Mouse (Mus musculus) liver, embryonic 14.5 days (tissue): ENCODE results near the gene Oard1. TPM values are rescaled to one million over a fixed set of nuclear protein-coding genes. Genes with fewer than 3 reads are reported as not detected.

Experiments used
- ATAC-seq: fragments of 200-750 bp; cut with Nextera tagmentation; 2 replicates; pipeline ENCODE4 v1.8.0; 2017; ENCODE audit warnings: moderate number of reproducible peaks, mild to moderate bottlenecking, moderate library complexity; ENCODE audit not compliant: insufficient read depth
- DNase-seq, 3 experiments: peaks; one replicate each; pipeline ENCODE4 v3.0.0-alpha.2; 2012 to 2013; ENCODE audit warnings: low read depth in 3 of 3, low spot score in 3 of 3
- H3K27ac ChIP-seq: fragments of 300-500 bp; sonication (generic); 2 replicates; pipeline ENCODE4 v1.5.1; 2014; ENCODE audit warnings: moderate library complexity, mild to moderate bottlenecking, control low read depth, inconsistent platforms
- H3K27me3 ChIP-seq: fragments of 300-500 bp; sonication (generic); 2 replicates; pipeline ENCODE4 v1.6.1; 2014; ENCODE audit warnings: mild to moderate bottlenecking, low read length, moderate library complexity; ENCODE audit not compliant: control insufficient read depth, insufficient read depth
- H3K36me3 ChIP-seq: fragments of 300-500 bp; sonication (generic); replicated peaks from 2 replicates; pipeline ENCODE4 v1.6.1; 2014; ENCODE audit warnings: low read depth; ENCODE audit not compliant: control insufficient read depth, insufficient read depth
- H3K4me1 ChIP-seq, 2 experiments: fragments of 200-500 bp in 1 of 2; fragments of 300-500 bp in 1 of 2; sonication (generic) in 1 of 2; replicated peaks; 2 replicates each; pipeline ENCODE4 v1.6.1; 2012 to 2014; ENCODE audit warnings: antibody characterized with exemption in 1 of 2, inconsistent platforms in 1 of 2, low read length in 1 of 2; ENCODE audit not compliant: control insufficient read depth in 2 of 2, insufficient read depth in 2 of 2
- H3K4me2 ChIP-seq: fragments of 300-500 bp; sonication (generic); 2 replicates; pipeline ENCODE4 v1.6.1; 2014; ENCODE audit warnings: low read depth, mild to moderate bottlenecking, control low read depth, moderate library complexity
- H3K4me3 ChIP-seq, 2 experiments: fragments of 200-500 bp in 1 of 2; fragments of 300-500 bp in 1 of 2; sonication (generic) in 1 of 2; 2 replicates each; pipeline ENCODE4 v1.5.1; 2012 to 2014; ENCODE audit warnings: low read depth in 2 of 2, low read length in 2 of 2, mild to moderate bottlenecking in 2 of 2, control low read depth in 1 of 2, inconsistent platforms in 1 of 2, moderate library complexity in 1 of 2; ENCODE audit not compliant: insufficient read depth in 1 of 2
- H3K9ac ChIP-seq: fragments of 300-500 bp; sonication (generic); replicated peaks from 2 replicates; pipeline ENCODE4 v1.6.1; 2014; ENCODE audit warnings: mild to moderate bottlenecking, control low read depth, moderate library complexity
- H3K9me3 ChIP-seq: fragments of 300-500 bp; sonication (generic); 2 replicates; pipeline ENCODE4 v1.6.1; 2016; ENCODE audit warnings: low read length, mixed read lengths; ENCODE audit not compliant: control insufficient read depth
- CTCF ChIP-seq: IDR thresholded peaks from 2 replicates; pipeline ENCODE4 v1.5.1; 2016; ENCODE audit warnings: antibody characterized with exemption, low read depth, control low read depth
- EP300 ChIP-seq: IDR thresholded peaks from 2 replicates; pipeline ENCODE4 v1.6.1; 2016; ENCODE audit warnings: antibody characterized with exemption, low read depth
- WGBS: fragments of 180-500 bp; shearing (Covaris S2); extraction: QIAGEN DNeasy Blood & Tissue Kit; methylation state at CpG from one replicate; pipeline ENCODE4 v1.1.7; 2014; ENCODE audit not compliant: insufficient replicate concordance; 5-methylcytosine and 5-hydroxymethylcytosine counted together
- polyA plus RNA-seq, 2 experiments: library from polyadenylated mRNA; depleted of rRNA in 1 of 2; stranded (reverse) in 1 of 2; unstranded in 1 of 2; fragments of >200 nt; fragmentation: Nextera tagmentation in 1 of 2; extraction: Ambion mirVana in 1 of 2; gene quantifications; 2 replicates each; pipeline versions ENCODE4 v1.2.1 to v1.2.3; 2012 to 2014

Gene Oard1
- polyA plus RNA-seq, 2 experiments = 28.2 to 51.1 TPM

DNA sequence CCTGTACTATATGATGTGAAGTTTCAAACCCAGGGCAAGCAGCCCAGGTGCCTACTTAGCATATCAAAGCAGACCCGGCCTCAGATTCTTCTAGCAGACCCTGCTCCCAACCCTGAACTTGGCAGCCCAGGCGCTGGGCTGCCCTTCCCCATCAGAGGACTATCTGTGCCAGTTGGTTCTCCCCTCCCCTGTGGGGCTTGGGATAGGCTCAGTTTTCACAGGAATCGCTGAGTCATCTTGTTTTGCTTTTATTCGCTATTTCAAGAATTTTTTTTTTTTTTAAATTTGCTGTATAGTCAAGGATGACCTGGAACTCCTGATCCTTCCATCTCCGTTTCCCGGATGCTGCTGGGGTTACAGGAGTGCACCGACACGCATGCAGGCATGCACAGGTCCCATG lies 37.9 kb downstream of the Oard1 start:
- TF ChIP-seq EP300 (peak; percentile 64), CTCF (no peak)
- Histone ChIP-seq H3K27me3 (no peaks in the 10 kb centered on the region), H3K36me3 (peaks cover 21% of the 10 kb centered on the region), H3K9me3 (no peaks in the 10 kb centered on the region), H3K4me3 (peak overlapping the region; percentile 68 to 70), H3K4me2 (peak overlapping the region; percentile 91), H3K4me1 (peaks cover 47 to 52% of the 10 kb centered on the region in 2 experiments), H3K9ac (peak overlapping the region; percentile 80), H3K27ac (peak overlapping the region; percentile 97)
- 49% methylated on average over 8 of the region's 8 CpGs for WGBS
- DNase-seq (peak in 1 of 3 experiments; percentile 68), ATAC-seq (peak; percentile 36; the same call in 1 of the 2 replicates)

DNA sequence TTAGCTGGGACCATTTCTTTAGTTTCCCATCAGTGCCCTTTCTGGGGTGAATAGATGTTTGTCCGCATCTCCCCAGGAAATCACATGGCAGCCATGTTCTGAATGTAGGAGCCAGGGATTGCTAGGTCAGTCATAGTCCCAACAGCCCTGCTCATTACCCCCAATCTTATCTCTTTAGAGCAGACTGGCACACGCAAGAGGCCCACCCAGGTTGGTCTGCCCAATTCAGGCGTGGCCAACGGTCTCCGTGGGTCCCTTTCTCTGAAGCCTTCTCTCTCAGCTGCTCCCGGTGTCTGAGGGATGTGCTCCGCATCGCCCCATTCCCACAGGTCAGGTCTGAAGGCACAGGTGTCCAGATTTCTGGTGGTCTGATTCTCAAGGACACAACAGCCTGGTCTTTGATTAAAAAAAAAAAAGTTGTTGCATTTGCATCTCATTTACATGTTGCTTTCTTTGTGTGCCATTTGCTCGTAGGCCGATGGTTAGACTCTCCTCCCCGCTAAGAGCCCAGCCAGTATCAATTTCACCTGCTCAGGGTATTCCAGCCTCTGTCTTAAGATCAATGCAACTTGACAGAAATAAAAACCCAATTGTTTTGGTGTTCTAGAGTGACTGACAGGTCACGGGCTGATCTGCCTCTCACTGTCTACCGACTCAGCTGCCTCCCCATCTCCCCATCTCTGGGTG lies 41.0 kb downstream of the Oard1 start:
- H3K27ac ChIP-seq = peak overlapping the region; percentile 97
- peak overlapping the region; percentile 68 to 84 for H3K4me3 ChIP-seq
- H3K36me3 ChIP-seq = peaks cover 21% of the 10 kb centered on the region
- no peaks in the 10 kb centered on the region for H3K9me3 ChIP-seq
- H3K4me2 ChIP-seq = peak overlapping the region; percentile 91
- WGBS = 21% methylated on average over 13 of the region's 13 CpGs
- no peak for TF ChIP-seq CTCF
- TF ChIP-seq EP300 = peak; percentile 94
- H3K9ac ChIP-seq = peak overlapping the region; percentile 86
- H3K4me1 ChIP-seq = peaks cover 57 to 77% of the 10 kb centered on the region in 2 experiments
- no peaks in the 10 kb centered on the region for H3K27me3 ChIP-seq
- ATAC-seq = peak; percentile 87
- DNase-seq = peak; percentile 83 to 90 (median 88)

DNA sequence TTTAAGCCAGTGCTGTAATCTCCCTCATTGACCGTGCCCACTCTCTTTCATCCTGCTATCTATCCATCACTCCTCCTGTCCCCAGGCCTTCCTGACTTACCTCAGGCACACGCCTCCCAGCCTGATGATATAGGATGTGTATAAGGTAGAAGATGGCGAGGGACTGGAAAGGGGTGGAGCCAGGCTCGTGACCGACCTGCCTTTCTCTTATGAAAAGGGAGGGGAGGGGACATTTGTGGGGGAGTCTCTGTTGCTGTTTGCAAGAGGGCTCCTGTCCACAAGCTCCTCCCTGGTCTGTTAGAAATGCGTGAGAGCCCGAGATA lies 41.5 kb downstream of the Oard1 start, which contains the start of gene Tspo2:
Gene Tspo2, minus strand, starts transcription at position 170 of the 323 bp plus-strand sequence.
- WGBS = 8% methylated on average over 7 of the region's 7 CpGs
- Histone ChIP-seq H3K4me1 (peaks cover 60 to 78% of the 10 kb centered on the region in 2 experiments), H3K27me3 (no peaks in the 10 kb centered on the region), H3K4me3 (peak within 1 kb of the TSS; percentile 68 to 84), H3K9me3 (no peaks in the 10 kb centered on the region), H3K9ac (peak within 1 kb of the TSS; percentile 86), H3K36me3 (peaks cover 21% of the 10 kb centered on the region), H3K27ac (peak within 1 kb of the TSS; percentile 97), H3K4me2 (peak within 1 kb of the TSS; percentile 91)
- DNase-seq (peak; percentile 78 to 82 (median 79)), ATAC-seq (peak; percentile 74)
- no peak for TF ChIP-seq CTCF
- TF ChIP-seq EP300 = no peak

DNA sequence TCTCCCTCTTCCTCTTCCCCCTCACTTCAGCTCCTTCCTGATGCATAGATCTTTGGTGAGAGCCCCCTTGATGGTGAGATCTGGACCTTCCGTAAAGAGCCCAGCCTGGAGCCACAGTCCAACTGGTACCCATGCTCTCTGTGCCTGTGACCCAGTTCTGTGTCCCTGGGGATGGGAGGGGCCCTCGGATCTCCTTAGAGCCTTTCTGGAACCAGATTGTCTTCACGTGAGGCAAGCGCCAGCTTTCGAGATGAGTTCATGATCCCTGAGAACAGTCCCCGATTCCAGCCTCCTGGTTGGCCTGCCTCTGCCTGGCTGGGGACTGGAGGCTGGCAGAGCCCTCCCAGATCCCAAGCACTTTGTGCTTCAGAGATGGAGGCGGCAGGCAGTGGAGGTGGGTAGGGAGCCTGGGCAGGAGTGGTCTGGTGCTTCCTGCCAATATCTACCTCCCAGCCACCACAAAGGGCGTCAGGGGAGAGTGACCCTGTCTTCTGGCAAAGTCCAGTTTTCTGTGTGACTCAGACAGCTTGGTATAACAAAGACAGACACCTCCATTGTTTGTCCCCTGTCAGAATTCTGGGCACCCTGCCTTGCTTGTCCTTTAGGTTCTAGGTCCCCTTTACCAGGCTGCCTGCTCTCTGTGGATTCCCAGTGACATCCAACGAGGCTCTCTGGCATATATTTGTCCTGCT lies 42.1 kb downstream of the Oard1 start:
- peak; percentile 14; the same call in 1 of the 2 replicates for ATAC-seq
- Histone ChIP-seq H3K9ac (peak overlapping the region; percentile 86), H3K36me3 (peaks cover 18% of the 10 kb centered on the region), H3K4me2 (peak overlapping the region; percentile 91), H3K4me1 (peaks cover 57 to 77% of the 10 kb centered on the region in 2 experiments), H3K27me3 (no peaks in the 10 kb centered on the region), H3K9me3 (no peaks in the 10 kb centered on the region), H3K4me3 (peak overlapping the region; percentile 68 to 84), H3K27ac (peak overlapping the region; percentile 97)
- WGBS = 55% methylated on average over 9 of the region's 9 CpGs
- no peak for DNase-seq
- no peak for TF ChIP-seq CTCF

DNA sequence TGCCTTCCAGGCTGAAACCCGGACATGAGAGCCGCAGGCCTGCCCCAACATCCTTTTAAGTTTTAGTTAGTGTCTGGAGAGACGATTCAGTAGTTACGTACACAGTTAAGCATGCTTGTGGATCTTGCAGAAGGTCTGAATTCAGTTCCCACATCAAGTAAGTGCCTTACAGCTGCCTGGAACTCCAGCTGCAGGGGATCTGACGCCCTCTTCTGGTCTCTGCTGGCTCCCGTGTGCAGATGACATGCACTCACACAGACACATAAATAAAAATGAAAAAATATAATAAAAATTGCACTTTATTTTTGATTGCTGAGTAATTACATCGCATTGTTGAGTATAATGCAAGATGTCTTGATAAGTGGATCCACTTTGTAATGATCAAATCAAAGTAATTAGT lies 43.7 kb downstream of the Oard1 start:
- peaks cover 44 to 65% of the 10 kb centered on the region in 2 experiments for H3K4me1 ChIP-seq
- DNase-seq = no peak
- no peak for TF ChIP-seq EP300
- peak; percentile 75 for TF ChIP-seq CTCF
- peaks cover 13% of the 10 kb centered on the region for H3K36me3 ChIP-seq
- no peak overlapping the region for H3K9ac ChIP-seq
- no peaks in the 10 kb centered on the region for H3K27me3 ChIP-seq
- no peak overlapping the region for H3K4me3 ChIP-seq
- no peak overlapping the region for H3K4me2 ChIP-seq
- H3K9me3 ChIP-seq = no peaks in the 10 kb centered on the region
- WGBS = 62% methylated on average over 7 of the region's 7 CpGs
- no peak for ATAC-seq
- H3K27ac ChIP-seq = peak overlapping the region; percentile 9
